Mouse (Mus musculus): ENCODE measurements around the gene Tmem217. TPM values are rescaled to one million over a fixed set of nuclear protein-coding genes. Genes with fewer than 3 reads are reported as not detected.

The Tmem217 gene
- polyA plus RNA-seq, 1 experiment from 2014 or later: 2.5 TPM

DNA sequence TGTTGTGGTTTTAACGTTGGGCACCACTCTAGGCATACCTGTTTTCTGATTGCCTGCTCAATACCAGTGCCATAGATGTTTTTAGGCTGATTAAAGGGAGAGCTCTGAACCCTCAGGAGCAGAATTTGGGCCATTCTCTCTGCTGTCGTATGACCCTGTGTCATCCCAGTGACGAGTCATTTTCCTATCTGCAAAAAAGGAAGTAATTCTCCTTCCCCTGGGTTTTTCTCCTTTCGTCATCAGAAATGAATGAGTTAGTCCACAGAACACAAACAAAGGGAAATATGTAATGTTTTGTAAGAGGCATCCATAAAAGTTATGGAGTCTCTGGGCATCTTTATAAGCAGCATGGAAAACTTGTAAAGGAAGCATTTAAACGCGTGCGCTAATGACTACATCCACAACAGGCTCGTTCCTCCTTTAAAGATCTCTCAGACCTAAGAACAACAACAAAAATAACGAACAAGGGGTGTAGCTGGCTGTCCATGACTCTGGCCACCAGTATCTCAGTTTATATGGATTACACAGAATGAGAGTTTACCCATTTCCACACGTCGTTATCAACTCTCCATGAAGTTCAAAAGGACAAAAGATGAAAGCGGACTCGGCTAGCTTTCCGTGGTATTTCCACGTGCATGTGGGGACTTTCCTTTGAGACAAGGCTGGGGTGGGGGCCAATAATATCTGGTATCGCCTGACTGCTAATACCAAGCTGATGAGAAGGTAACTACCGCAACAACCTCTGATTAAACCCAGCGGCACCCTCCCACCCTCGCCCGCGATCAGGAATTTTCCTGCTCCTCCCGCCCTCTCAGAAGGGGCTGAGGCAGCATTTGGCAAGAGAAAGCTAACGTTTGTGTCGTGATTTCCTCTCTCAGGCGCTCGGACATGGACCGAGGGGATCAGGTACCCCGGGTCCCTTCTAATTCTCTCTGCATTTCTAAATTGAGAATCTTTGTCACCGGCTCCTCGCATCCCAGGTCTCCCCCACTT is 62.9 kb downstream of the Tmem217 start:
- peaks cover 10% of the 10 kb centered on the region for H3K36me3 ChIP-seq
- WGBS: 7% methylated on average over 30 of the region's 30 CpGs
- H3K9me3 ChIP-seq: no peaks in the 10 kb centered on the region
- H3K27me3 ChIP-seq (ENCODE audit: insufficient read depth, poor library complexity, severe bottlenecking): no peaks in the 10 kb centered on the region
- H3K27ac ChIP-seq: peak overlapping the region; percentile 98
- peaks cover 43% of the 10 kb centered on the region for H3K4me1 ChIP-seq (replicated peaks)
- DNase-seq (ENCODE audit: low spot score): no peak
- H3K4me3 ChIP-seq: peak overlapping the region; percentile 94

DNA sequence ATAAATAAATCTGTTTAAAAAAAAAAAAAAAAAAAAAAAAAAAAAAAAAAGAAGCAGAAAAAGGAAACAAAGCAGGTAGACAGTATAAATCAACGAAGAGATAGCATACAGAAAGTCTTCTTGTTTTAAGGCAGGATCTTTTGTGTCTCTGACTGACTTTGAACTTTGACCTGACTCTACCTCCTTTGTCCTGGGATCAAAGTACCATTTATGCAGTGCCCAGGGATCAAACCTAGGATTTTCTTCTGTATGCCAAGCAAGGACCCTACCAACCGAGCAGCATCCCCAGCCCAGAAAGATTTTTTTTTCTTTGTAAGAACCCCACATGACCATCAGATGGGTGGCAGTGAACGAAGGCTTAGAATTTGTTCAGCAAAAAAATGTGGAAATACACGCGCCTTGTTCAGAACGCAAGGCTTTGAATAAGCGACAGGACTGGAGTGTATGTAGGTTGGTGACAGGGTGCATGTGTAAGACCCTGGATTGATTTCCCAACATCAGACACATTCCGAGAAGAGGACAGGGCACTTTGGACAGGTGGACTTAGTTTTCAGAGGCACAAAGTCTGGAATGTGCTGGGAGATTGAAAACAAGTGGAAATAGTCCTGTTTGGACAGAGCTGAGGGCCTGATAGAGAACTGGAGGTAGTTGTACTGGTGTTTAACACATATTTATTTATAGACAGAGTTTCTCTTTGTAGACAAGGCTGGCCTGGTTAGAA is 63.8 kb downstream of the Tmem217 start:
- peaks cover 34% of the 10 kb centered on the region for H3K4me1 ChIP-seq (replicated peaks)
- peaks cover 1% of the 10 kb centered on the region for H3K36me3 ChIP-seq
- no peak for DNase-seq (ENCODE audit: low spot score)
- peak overlapping the region; percentile 98 for H3K27ac ChIP-seq
- 0 out of 2 replicates have a peak, but pooled peaks cover under 1% of the 10 kb centered on the region for H3K9me3 ChIP-seq
- no peaks in the 10 kb centered on the region for H3K27me3 ChIP-seq (ENCODE audit: insufficient read depth, poor library complexity, severe bottlenecking)
- peak overlapping the region; percentile 94; the same call in 1 of the 2 replicates for H3K4me3 ChIP-seq
- WGBS: 79% methylated on average over 8 of the region's 8 CpGs

DNA sequence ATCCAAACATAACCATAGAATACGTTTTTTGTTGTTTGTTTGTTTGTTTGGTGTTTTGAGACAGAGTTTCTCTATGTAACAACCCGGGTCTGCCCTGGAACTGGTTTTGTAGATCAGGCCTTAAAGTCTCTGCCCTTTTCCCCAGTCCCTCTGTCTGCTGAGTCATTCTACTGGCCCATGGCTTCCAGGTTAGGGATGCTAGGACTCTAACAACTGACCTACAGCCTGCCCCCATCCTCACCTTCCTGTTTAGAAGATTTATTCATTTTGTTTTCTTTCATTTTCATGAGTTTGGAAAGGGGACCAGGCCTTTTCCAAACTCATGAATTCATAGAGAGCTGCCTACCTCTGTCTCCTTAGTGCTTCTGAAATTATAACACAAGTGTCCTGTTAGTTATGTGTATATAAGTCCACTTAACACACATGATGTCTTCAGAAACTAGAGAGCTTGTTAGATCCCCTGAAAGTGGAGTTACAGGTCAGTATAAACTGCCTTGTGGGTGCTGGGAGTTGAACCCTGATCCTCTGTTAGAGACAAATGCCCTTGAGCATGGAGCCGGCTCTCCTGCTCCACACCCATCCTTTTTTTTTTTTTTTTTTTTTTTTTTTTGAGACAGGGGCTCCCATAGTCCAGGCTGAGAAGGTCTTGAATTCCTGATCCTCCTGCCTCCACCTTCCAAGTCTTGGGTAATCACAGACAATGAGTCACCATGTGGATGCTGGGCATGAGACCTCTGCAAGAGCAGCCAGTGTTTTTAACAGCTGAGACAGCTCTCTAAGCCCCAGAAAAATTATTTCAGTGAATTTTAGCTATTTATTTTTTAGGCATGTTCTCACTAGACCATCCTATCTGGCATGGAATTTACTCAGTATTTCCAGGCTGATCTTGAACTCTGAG is 66.6 kb downstream of the Tmem217 start:
- Histone ChIP-seq H3K36me3 (no peaks in the 10 kb centered on the region), H3K4me3 (no peak overlapping the region), H3K9me3 (peaks cover 7% of the 10 kb centered on the region; the same call in 1 of the 2 replicates), H3K27ac (no peak overlapping the region), H3K27me3 (ENCODE audit: insufficient read depth, poor library complexity, severe bottlenecking) (no peaks in the 10 kb centered on the region), H3K4me1 (replicated peaks) (peaks cover 29% of the 10 kb centered on the region)
- 83% methylated on average over 3 of the region's 3 CpGs for WGBS
- no peak for DNase-seq (ENCODE audit: low spot score)

- DNase-seq (ENCODE audit: low spot score): no peak
- peaks cover 20% of the 10 kb centered on the region for H3K4me1 ChIP-seq (replicated peaks)
- H3K4me3 ChIP-seq: no peak overlapping the region
- H3K9me3 ChIP-seq: peaks cover 7% of the 10 kb centered on the region; the same call in 1 of the 2 replicates
- H3K27me3 ChIP-seq (ENCODE audit: insufficient read depth, poor library complexity, severe bottlenecking): no peaks in the 10 kb centered on the region
- H3K27ac ChIP-seq: no peak overlapping the region
- 85% methylated on average over 2 of the region's 2 CpGs for WGBS
- H3K36me3 ChIP-seq: no peaks in the 10 kb centered on the region
These were observed 67.8 kb downstream of the Tmem217 start for GRCm38 (mm10) chr17:29484431-29484830.

DNA sequence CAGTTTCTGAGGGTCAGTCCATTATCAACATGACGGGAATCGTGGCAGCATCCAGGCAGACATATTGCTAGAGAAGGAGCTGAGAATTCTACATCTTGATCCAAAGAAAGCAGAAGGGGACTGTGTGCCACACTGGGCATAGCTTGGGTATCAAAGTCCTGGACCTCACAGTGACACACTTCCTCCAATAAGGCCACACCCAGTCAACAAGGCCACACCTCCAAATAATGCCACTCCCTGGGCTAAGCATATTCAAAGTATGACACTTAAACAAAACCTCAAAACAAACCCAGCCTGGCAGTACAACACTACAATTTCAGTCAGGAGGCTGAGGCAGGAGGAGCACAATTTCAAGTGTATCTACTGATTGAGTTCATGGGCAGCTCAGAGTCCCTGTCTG is 68.9 kb downstream of the Tmem217 start:
- Histone ChIP-seq H3K27me3 (ENCODE audit: insufficient read depth, poor library complexity, severe bottlenecking) (no peaks in the 10 kb centered on the region), H3K27ac (no peak overlapping the region), H3K9me3 (peaks cover 7% of the 10 kb centered on the region; the same call in 1 of the 2 replicates), H3K4me1 (replicated peaks) (peaks cover 9% of the 10 kb centered on the region), H3K36me3 (no peaks in the 10 kb centered on the region), H3K4me3 (no peak overlapping the region)
- no peak for DNase-seq (ENCODE audit: low spot score)
- WGBS: 96% methylated on average over 2 of the region's 2 CpGs

- no peak for DNase-seq (ENCODE audit: low spot score)
- Histone ChIP-seq H3K27me3 (ENCODE audit: insufficient read depth, poor library complexity, severe bottlenecking) (no peaks in the 10 kb centered on the region), H3K36me3 (no peaks in the 10 kb centered on the region), H3K4me3 (no peak overlapping the region), H3K4me1 (replicated peaks) (peaks cover 7% of the 10 kb centered on the region), H3K9me3 (peaks cover 7% of the 10 kb centered on the region; the same call in 1 of the 2 replicates), H3K27ac (no peak overlapping the region)
- WGBS: 90% methylated on average over 7 of the region's 7 CpGs
These were observed 69.6 kb downstream of the Tmem217 start for GRCm38 (mm10) chr17:29482632-29483031.

DNA sequence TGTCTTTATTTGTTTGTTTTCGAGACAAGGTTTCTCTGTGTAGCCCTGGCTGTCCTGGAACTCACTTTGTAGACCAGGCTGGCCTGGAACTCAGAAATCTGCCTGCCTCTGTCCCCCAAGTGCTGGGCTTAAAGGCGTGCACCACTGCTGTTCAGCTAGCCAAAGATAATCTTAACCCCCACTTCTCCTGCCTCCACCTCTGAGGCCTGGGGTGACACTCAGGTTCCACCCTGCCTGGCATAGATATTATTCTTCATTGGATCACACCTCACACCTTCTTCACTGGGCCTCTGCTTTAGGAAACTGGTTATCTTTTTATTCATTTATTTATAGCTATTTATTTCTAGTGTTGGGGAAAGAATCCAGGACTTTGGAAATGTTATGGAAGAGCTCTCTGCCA is 71.9 kb downstream of the Tmem217 start:
- H3K4me3 ChIP-seq: no peak overlapping the region
- H3K4me1 ChIP-seq (replicated peaks): peaks cover 7% of the 10 kb centered on the region
- DNase-seq (ENCODE audit: low spot score): no peak
- WGBS: 78% methylated on average over 2 of the region's 2 CpGs
- H3K27me3 ChIP-seq (ENCODE audit: insufficient read depth, poor library complexity, severe bottlenecking): no peaks in the 10 kb centered on the region
- H3K27ac ChIP-seq: no peak overlapping the region
- peaks cover 7% of the 10 kb centered on the region; the same call in 1 of the 2 replicates for H3K9me3 ChIP-seq
- H3K36me3 ChIP-seq: no peaks in the 10 kb centered on the region

GRCm38 (mm10) chr17:29478271-29478670 is 73.9 kb downstream of the Tmem217 start:
- no peak for DNase-seq (ENCODE audit: low spot score)
- peaks cover 7% of the 10 kb centered on the region for H3K4me1 ChIP-seq (replicated peaks)
- 90% methylated on average over 4 of the region's 4 CpGs for WGBS
- peaks cover 8% of the 10 kb centered on the region; the same call in 1 of the 2 replicates for H3K9me3 ChIP-seq
- no peaks in the 10 kb centered on the region for H3K36me3 ChIP-seq
- H3K27me3 ChIP-seq (ENCODE audit: insufficient read depth, poor library complexity, severe bottlenecking): no peaks in the 10 kb centered on the region
- no peak overlapping the region for H3K4me3 ChIP-seq
- H3K27ac ChIP-seq: no peak overlapping the region

- no peak for DNase-seq (ENCODE audit: low spot score)
- H3K4me3 ChIP-seq: no peak overlapping the region
- H3K9me3 ChIP-seq: 0 out of 2 replicates have a peak, but pooled peaks cover 3% of the 10 kb centered on the region
- WGBS: 91% methylated on average over 10 of the region's 10 CpGs
- no peaks in the 10 kb centered on the region for H3K27me3 ChIP-seq (ENCODE audit: insufficient read depth, poor library complexity, severe bottlenecking)
- H3K36me3 ChIP-seq: no peaks in the 10 kb centered on the region
- H3K4me1 ChIP-seq (replicated peaks): peaks cover 7% of the 10 kb centered on the region
- H3K27ac ChIP-seq: no peak overlapping the region
These were observed 74.8 kb downstream of the Tmem217 start for GRCm38 (mm10) chr17:29477357-29477756.

DNA sequence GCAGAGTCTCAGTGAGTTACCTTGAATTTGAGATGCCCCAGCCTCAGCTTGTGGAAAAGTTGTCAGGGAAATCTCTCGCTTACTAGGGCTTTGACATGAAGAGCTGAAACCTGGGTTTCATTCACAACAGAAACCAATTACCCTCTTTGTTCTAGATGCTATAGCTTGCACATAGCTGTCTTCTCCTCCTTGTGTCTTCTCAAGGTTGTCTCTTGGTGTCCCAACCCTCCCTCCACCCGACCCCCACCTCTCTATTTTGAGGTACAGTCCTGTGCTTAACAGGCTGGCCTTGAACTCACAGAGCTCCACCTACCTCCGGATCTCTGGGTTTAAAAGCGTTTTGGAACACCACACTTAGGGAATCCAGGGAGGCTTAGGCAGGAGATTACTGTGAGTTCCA is 75.7 kb downstream of the Tmem217 start:
- DNase-seq (ENCODE audit: low spot score): no peak
- 0 out of 2 replicates have a peak, but pooled peaks cover 6% of the 10 kb centered on the region for H3K9me3 ChIP-seq
- H3K4me1 ChIP-seq (replicated peaks): peaks cover 5% of the 10 kb centered on the region
- WGBS: 76% methylated on average over 4 of the region's 4 CpGs
- no peaks in the 10 kb centered on the region for H3K27me3 ChIP-seq (ENCODE audit: insufficient read depth, poor library complexity, severe bottlenecking)
- H3K27ac ChIP-seq: no peak overlapping the region
- H3K36me3 ChIP-seq: no peaks in the 10 kb centered on the region
- H3K4me3 ChIP-seq: no peak overlapping the region
